Mouse (Mus musculus) midbrain, embryonic 11.5 days (tissue): ENCODE data around the gene Nudt2. TPM values are rescaled to one million over a fixed set of nuclear protein-coding genes. Genes with fewer than 3 reads are reported as not detected.
"Not testable (repeated sequence)": the region's sequence is repeated elsewhere in the genome, so short reads cannot be mapped to it uniquely, and the experiment has no call there.

Source experiments
- ATAC-seq: fragments of 200-750 bp; cut with Nextera tagmentation; 2 replicates; pipeline ENCODE4 v1.8.0; 2017; ENCODE audit warnings: moderate TSS enrichment, moderate library complexity; ENCODE audit not compliant: low FRiP score
- DNase-seq: peaks from one replicate; pipeline ENCODE4 v3.0.0; 2015; ENCODE audit warnings: low spot score; ENCODE audit errors: missing footprints
- H3K27ac ChIP-seq: fragments of 300-500 bp; sonication (generic); 2 replicates; pipeline ENCODE4 v1.5.1; 2014; ENCODE audit warnings: low read depth, low read length
- H3K27me3 ChIP-seq: fragments of 300-500 bp; sonication (generic); 2 replicates; pipeline ENCODE4 v1.6.1; 2014; ENCODE audit warnings: mild to moderate bottlenecking, low read length, moderate library complexity, mixed read lengths; ENCODE audit not compliant: control insufficient read depth, insufficient read depth
- H3K36me3 ChIP-seq: fragments of 300-500 bp; sonication (generic); 2 replicates; pipeline ENCODE4 v1.6.1; 2014; ENCODE audit warnings: mild to moderate bottlenecking, low read length, moderate library complexity, mixed read lengths; ENCODE audit not compliant: control insufficient read depth, insufficient read depth
- H3K4me1 ChIP-seq: fragments of 300-500 bp; sonication (generic); 2 replicates; pipeline ENCODE4 v1.6.1; 2014; ENCODE audit warnings: low read length; ENCODE audit not compliant: control insufficient read depth, insufficient read depth
- H3K4me2 ChIP-seq: fragments of 300-500 bp; sonication (generic); 2 replicates; pipeline ENCODE4 v1.6.1; 2014; ENCODE audit warnings: mild to moderate bottlenecking, moderate library complexity
- H3K4me3 ChIP-seq: fragments of 300-500 bp; sonication (generic); 2 replicates; pipeline ENCODE4 v1.5.1; 2014; ENCODE audit warnings: low read depth, low read length
- H3K9ac ChIP-seq: fragments of 300-500 bp; sonication (generic); 2 replicates; pipeline ENCODE4 v1.6.1; 2014; ENCODE audit warnings: low read length
- H3K9me3 ChIP-seq: fragments of 300-500 bp; sonication (generic); 2 replicates; pipeline ENCODE4 v1.6.1; 2016; ENCODE audit warnings: low read length; ENCODE audit not compliant: control insufficient read depth
- WGBS: fragments of 180-500 bp; shearing (Covaris S2); extraction: QIAGEN DNeasy Blood & Tissue Kit; methylation state at CpG from one replicate; pipeline ENCODE4 v1.1.7; 2014; 5-methylcytosine and 5-hydroxymethylcytosine counted together
- polyA plus RNA-seq: library from polyadenylated mRNA; unstranded; fragments of >200 nt; fragmentation: Nextera tagmentation; extraction: Ambion mirVana; gene quantifications from 2 replicates; pipeline ENCODE4 v1.2.1, GENCODE M21; 2014

Nudt2 gene
- polyA plus RNA-seq = 70.2 and 70.3 TPM in 2 replicates

- under 1% methylated on average over 66 of the region's 70 CpGs for WGBS
- H3K4me1 ChIP-seq = peaks cover 8% of the 10 kb centered on the region; the same call in 1 of the 2 replicates
- H3K27ac ChIP-seq = peak within 1 kb of the TSS; percentile 53; the same call in 1 of the 2 replicates
These were observed at the start of gene Nudt2, which contains the start of gene Kif24 for GRCm38 (mm10) chr4:41464345-41465286. TSS of gene Nudt2 (plus strand) at chr4:41465151. TSS of gene Kif24 (minus strand) at chr4:41464887.

GRCm38 (mm10) chr4:41416966-41417365, 48.0 kb upstream of the Nudt2 start:
- Histone ChIP-seq H3K36me3 (no peaks in the 10 kb centered on the region), H3K27ac (no peak overlapping the region), H3K9me3 (no peaks in the 10 kb centered on the region), H3K4me1 (no peaks in the 10 kb centered on the region), H3K9ac (no peak overlapping the region), H3K27me3 (no peaks in the 10 kb centered on the region), H3K4me3 (no peak overlapping the region), H3K4me2 (no peak overlapping the region)
- ATAC-seq (no peak), DNase-seq (peak; percentile 75)

More at GRCm38 (mm10) chr4:41464345-41465286, at the start of gene Nudt2, which contains the start of gene Kif24:
- peak within 1 kb of the TSS; percentile 73 for H3K4me3 ChIP-seq
- ATAC-seq (peak; percentile 99), DNase-seq (peak; percentile 99)
- peak within 1 kb of the TSS; percentile 77 for H3K9ac ChIP-seq
- no peaks in the 10 kb centered on the region for H3K27me3 ChIP-seq
- H3K4me2 ChIP-seq = peak within 1 kb of the TSS; percentile 77
- H3K36me3 ChIP-seq = peaks cover 7% of the 10 kb centered on the region; the same call in 1 of the 2 replicates
- H3K9me3 ChIP-seq = no peaks in the 10 kb centered on the region

GRCm38 (mm10) chr4:41438931-41439330, 26.0 kb upstream of the Nudt2 start:
- Histone ChIP-seq H3K4me3 (no peak overlapping the region), H3K36me3 (no peaks in the 10 kb centered on the region), H3K27ac (no peak overlapping the region), H3K4me1 (no peaks in the 10 kb centered on the region), H3K9ac (no peak overlapping the region), H3K4me2 (no peak overlapping the region), H3K27me3 (no peaks in the 10 kb centered on the region), H3K9me3 (no peaks in the 10 kb centered on the region)
- DNase-seq (no peak), ATAC-seq (no peak)
- WGBS = 89% methylated on average over 5 of the region's 5 CpGs

GRCm38 (mm10) chr4:41442790-41443302, 22.1 kb upstream of the Nudt2 start:
- Histone ChIP-seq H3K4me3 (no peak overlapping the region), H3K27ac (no peak overlapping the region), H3K9me3 (no peaks in the 10 kb centered on the region), H3K27me3 (no peaks in the 10 kb centered on the region), H3K4me2 (no peak overlapping the region), H3K36me3 (no peaks in the 10 kb centered on the region), H3K9ac (no peak overlapping the region), H3K4me1 (no peaks in the 10 kb centered on the region)
- DNase-seq (no peak), ATAC-seq (no peak)
- 89% methylated on average over 4 of the region's 4 CpGs for WGBS

GRCm38 (mm10) chr4:41447595-41447994, 17.4 kb upstream of the Nudt2 start:
- Histone ChIP-seq H3K9ac (no peak overlapping the region), H3K4me1 (no peaks in the 10 kb centered on the region), H3K36me3 (no peaks in the 10 kb centered on the region; the same call in 1 of the 2 replicates), H3K27ac (no peak overlapping the region), H3K9me3 (no peaks in the 10 kb centered on the region), H3K27me3 (no peaks in the 10 kb centered on the region), H3K4me2 (no peak overlapping the region), H3K4me3 (no peak overlapping the region)
- 94% methylated on average over 3 of the region's 3 CpGs for WGBS
- no peak for ATAC-seq
- DNase-seq = no peak

- DNase-seq (no peak), ATAC-seq (no peak)
- Histone ChIP-seq H3K27ac (no peak overlapping the region), H3K4me3 (no peak overlapping the region), H3K4me2 (no peak overlapping the region), H3K9ac (no peak overlapping the region), H3K4me1 (peaks cover 8% of the 10 kb centered on the region; the same call in 1 of the 2 replicates), H3K9me3 (no peaks in the 10 kb centered on the region), H3K36me3 (peaks cover 7% of the 10 kb centered on the region; the same call in 1 of the 2 replicates), H3K27me3 (no peaks in the 10 kb centered on the region)
- WGBS = 98% methylated on average over 1 of the region's 1 CpGs
These were observed 4.3 kb upstream of the Nudt2 start for GRCm38 (mm10) chr4:41460690-41461089.

GRCm38 (mm10) chr4:41463051-41463738, 1.8 kb upstream of the Nudt2 start:
- H3K27ac ChIP-seq, H3K9me3 ChIP-seq, H3K9ac ChIP-seq, H3K27me3 ChIP-seq, H3K4me1 ChIP-seq, DNase-seq, H3K36me3 ChIP-seq, ATAC-seq: not testable (repeated sequence)
- 86% methylated on average over 3 of the region's 3 CpGs for WGBS
- Histone ChIP-seq H3K4me2 (peak overlapping the region; percentile 77), H3K4me3 (peak overlapping the region; percentile 73; the same call in 1 of the 2 replicates)

GRCm38 (mm10) chr4:41465287-41465665, 325 bp downstream of the Nudt2 start:
- Histone ChIP-seq H3K36me3 (peaks cover 7% of the 10 kb centered on the region; the same call in 1 of the 2 replicates), H3K9me3 (no peaks in the 10 kb centered on the region), H3K4me3 (peak overlapping the region; percentile 73), H3K4me2 (peak overlapping the region; percentile 52), H3K27me3 (no peaks in the 10 kb centered on the region), H3K27ac (no peak overlapping the region), H3K4me1 (peaks cover 10% of the 10 kb centered on the region), H3K9ac (peak overlapping the region; percentile 77)
- 4% methylated on average over 17 of the region's 17 CpGs for WGBS
- no peak; the same call in 1 of the 2 replicates for ATAC-seq
- DNase-seq = no peak
